Mouse (Mus musculus) kidney, postnatal 25 days (tissue): ENCODE measurements around the gene Cib1.

Source experiments
- DNase-seq, 2 experiments: peaks; one replicate each; pipeline ENCODE4 v3.0.0; 2021; ENCODE audit warnings: mixed read lengths in 2 of 2

Cib1 gene

GRCm38 (mm10) chr7:80200963-80201539, 31.6 kb downstream of the Cib1 start:
- DNase-seq, result no peak

- DNase-seq, result no peak
Observed at GRCm38 (mm10) chr7:80200588-80200945, 32.0 kb downstream of the Cib1 start.

GRCm38 (mm10) chr7:80199851-80200587, 32.6 kb downstream of the Cib1 start:
- DNase-seq, result no peak

- DNase-seq, result no peak
Observed at GRCm38 (mm10) chr7:80199286-80199685, 33.3 kb downstream of the Cib1 start.

GRCm38 (mm10) chr7:80198863-80199262, 33.8 kb downstream of the Cib1 start:
- no peak for DNase-seq

GRCm38 (mm10) chr7:80197941-80198778, 34.5 kb downstream of the Cib1 start:
- DNase-seq, result peak; percentile 83 to 94

GRCm38 (mm10) chr7:80197371-80197770, 35.2 kb downstream of the Cib1 start:
- no peak for DNase-seq

GRCm38 (mm10) chr7:80195576-80196263, 36.9 kb downstream of the Cib1 start:
- DNase-seq, result no peak

GRCm38 (mm10) chr7:80195146-80195545, 37.5 kb downstream of the Cib1 start:
- no peak for DNase-seq

- DNase-seq, result no peak
Observed at GRCm38 (mm10) chr7:80193941-80194739, 38.5 kb downstream of the Cib1 start.

- DNase-seq, result peak; percentile 97 to 98
Observed at GRCm38 (mm10) chr7:80192226-80193061, 40.2 kb downstream of the Cib1 start.

- DNase-seq, result peak; percentile 52 to 85
Observed at GRCm38 (mm10) chr7:80191455-80191854, 41.2 kb downstream of the Cib1 start.

GRCm38 (mm10) chr7:80189147-80189933, 43.3 kb downstream of the Cib1 start:
- peak in 1 of 2 experiments; percentile 60 for DNase-seq

GRCm38 (mm10) chr7:80188579-80189125, 44.0 kb downstream of the Cib1 start:
- DNase-seq, result no peak

- no peak for DNase-seq
Observed at GRCm38 (mm10) chr7:80187501-80187900, 45.1 kb downstream of the Cib1 start.

GRCm38 (mm10) chr7:80186531-80187296, 45.9 kb downstream of the Cib1 start, which contains the start of gene Sema4b:
Sema4b (plus strand) TSS chr7:80186841.
- peak; percentile 95 to 97 for DNase-seq

GRCm38 (mm10) chr7:80186021-80186420, 46.6 kb downstream of the Cib1 start:
- DNase-seq, result peak; percentile 80 to 94

- DNase-seq, result peak in 1 of 2 experiments; percentile 30
Observed at GRCm38 (mm10) chr7:80184968-80185367, 47.6 kb downstream of the Cib1 start.

- DNase-seq, result no peak
Observed at GRCm38 (mm10) chr7:80184551-80184950, 48.1 kb downstream of the Cib1 start.
